Mouse (Mus musculus) E14TG2a.4 (cell line): ENCODE results near the gene Cwc25.
A peak's percentile ranks its signal among the peaks of the same experiment; 100 is the strongest.

Experiments used
- H3K27me3 ChIP-seq: 2 replicates; pipeline ENCODE4 v1.6.1; 2014; ENCODE audit warnings: low read length, control low read depth; ENCODE audit not compliant: insufficient read depth
- H3K36me3 ChIP-seq: 2 replicates; pipeline ENCODE4 v1.6.1; 2014; ENCODE audit warnings: low read length, control low read depth; ENCODE audit not compliant: insufficient read depth
- H3K4me1 ChIP-seq: replicated peaks from 2 replicates; pipeline ENCODE4 v1.6.1; 2014; ENCODE audit warnings: low read depth, low read length, control low read depth
- H3K4me3 ChIP-seq: replicated peaks from 2 replicates; pipeline ENCODE4 v1.5.1; 2014; ENCODE audit warnings: mild to moderate bottlenecking, low read length
- H3K9me3 ChIP-seq: 2 replicates; pipeline ENCODE4 v1.6.1; 2014; ENCODE audit warnings: low read length, control low read depth
- CTCF ChIP-seq: conservative IDR thresholded peaks from 2 replicates; pipeline ENCODE4 v1.5.1; 2014; ENCODE audit warnings: low read length
- NANOG ChIP-seq: IDR thresholded peaks from 2 replicates; pipeline ENCODE4 v1.6.1; 2014; ENCODE audit warnings: borderline replicate concordance, low read length, mixed read lengths
- POU5F1 ChIP-seq: IDR thresholded peaks from 2 replicates; pipeline ENCODE4 v1.6.1; 2014; ENCODE audit warnings: low read length, borderline replicate concordance

Gene Cwc25

GRCm38 (mm10) chr11:97702393-97702745 lies 64.0 kb downstream of the Cwc25 start:
- Histone ChIP-seq H3K4me1 (peaks cover 64% of the 10 kb centered on the region), H3K4me3 (peak overlapping the region; percentile 97), H3K36me3 (peaks cover 46% of the 10 kb centered on the region), H3K27me3 (peaks cover 14% of the 10 kb centered on the region), H3K9me3 (no peaks in the 10 kb centered on the region)
- TF ChIP-seq CTCF: no peak
- TF ChIP-seq NANOG: no peak
- TF ChIP-seq POU5F1: no peak

GRCm38 (mm10) chr11:97701581-97702392 lies 64.6 kb downstream of the Cwc25 start:
- no peak for TF ChIP-seq NANOG
- no peak for TF ChIP-seq POU5F1
- TF ChIP-seq CTCF: no peak
- no peaks in the 10 kb centered on the region for H3K9me3 ChIP-seq

DNA sequence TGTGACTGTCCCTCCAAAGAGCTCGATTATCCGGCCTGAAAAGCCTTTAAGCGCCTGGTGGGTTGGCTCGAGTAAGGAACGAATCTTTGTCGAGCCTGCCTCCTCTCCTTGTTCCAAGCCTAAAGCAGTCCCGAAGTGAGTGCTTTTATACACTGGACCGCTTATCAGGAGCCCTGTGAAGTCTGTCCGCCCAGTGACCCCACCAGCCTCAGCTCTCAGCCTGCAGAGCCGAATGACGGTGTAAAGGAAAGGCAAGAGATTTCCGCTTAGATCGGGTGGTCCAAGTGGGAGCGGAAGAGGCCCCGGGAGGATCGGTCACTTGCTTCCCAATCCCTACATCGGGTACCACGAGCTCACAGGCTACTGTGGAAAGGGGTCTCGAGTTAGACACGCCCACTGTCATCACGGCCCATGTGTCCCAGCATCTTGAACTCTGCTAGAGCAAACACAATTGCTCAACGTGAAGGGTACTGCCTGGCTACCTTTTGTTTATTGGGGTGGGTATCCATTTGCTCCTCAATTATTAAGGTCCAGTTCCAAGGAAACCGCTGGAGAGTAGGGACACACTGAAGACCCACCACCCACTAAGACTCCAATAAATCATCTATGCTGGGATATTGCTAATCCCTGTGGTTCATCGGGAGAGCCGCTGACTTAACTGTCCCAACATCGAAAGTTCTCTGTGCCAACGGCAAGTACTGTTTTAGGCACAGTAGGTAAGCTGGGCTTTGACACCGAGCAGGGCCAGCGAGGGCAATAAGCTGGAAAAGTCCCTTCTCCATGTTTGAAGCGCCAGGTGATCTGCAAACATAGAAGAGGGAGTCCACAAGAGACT lies 65.4 kb downstream of the Cwc25 start:
- H3K27me3 ChIP-seq: peaks cover 14% of the 10 kb centered on the region
- peaks cover 67% of the 10 kb centered on the region for H3K4me1 ChIP-seq
- no peak for TF ChIP-seq CTCF
- TF ChIP-seq POU5F1: no peak
- TF ChIP-seq NANOG: no peak
- peak overlapping the region; percentile 97 for H3K4me3 ChIP-seq
- peaks cover 32% of the 10 kb centered on the region for H3K36me3 ChIP-seq
- H3K9me3 ChIP-seq: no peaks in the 10 kb centered on the region

More at GRCm38 (mm10) chr11:97701581-97702392, 64.6 kb downstream of the Cwc25 start:
- Histone ChIP-seq H3K4me3 (peak overlapping the region; percentile 97), H3K4me1 (peaks cover 66% of the 10 kb centered on the region), H3K27me3 (peaks cover 14% of the 10 kb centered on the region), H3K36me3 (peaks cover 40% of the 10 kb centered on the region)

GRCm38 (mm10) chr11:97700003-97700745 lies 66.2 kb downstream of the Cwc25 start, which contains the start of gene Pcgf2:
Pcgf2 (minus strand) TSS chr11:97700497.
- peaks cover 14% of the 10 kb centered on the region for H3K27me3 ChIP-seq
- H3K9me3 ChIP-seq: no peaks in the 10 kb centered on the region
- H3K4me3 ChIP-seq: peak within 1 kb of the TSS; percentile 97
- peaks cover 31% of the 10 kb centered on the region for H3K36me3 ChIP-seq
- TF ChIP-seq POU5F1: no peak
- TF ChIP-seq CTCF: no peak
- no peak for TF ChIP-seq NANOG
- H3K4me1 ChIP-seq: peaks cover 70% of the 10 kb centered on the region

DNA sequence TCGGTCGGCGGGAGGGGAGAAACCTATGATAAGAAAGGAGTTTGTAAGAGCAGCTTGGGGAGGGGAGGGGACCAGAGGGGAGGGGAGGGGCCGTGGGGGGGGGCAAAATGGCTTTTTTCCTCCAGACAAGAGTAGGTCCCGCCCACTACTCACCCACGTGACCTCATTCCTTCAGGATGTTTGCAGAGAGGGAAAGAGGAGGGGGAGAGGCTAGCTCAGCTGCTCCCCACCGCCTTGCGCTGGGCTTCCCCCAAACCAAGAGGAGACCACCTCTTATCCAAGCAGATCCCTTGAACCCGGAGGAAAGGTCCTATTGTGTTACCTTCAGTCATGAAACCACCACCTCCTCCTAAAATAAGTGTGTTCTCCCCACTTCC lies 66.7 kb downstream of the Cwc25 start:
- Histone ChIP-seq H3K9me3 (no peaks in the 10 kb centered on the region), H3K36me3 (peaks cover 31% of the 10 kb centered on the region), H3K4me1 (peaks cover 70% of the 10 kb centered on the region), H3K27me3 (peaks cover 14% of the 10 kb centered on the region), H3K4me3 (peak overlapping the region; percentile 97)
- TF ChIP-seq CTCF (no peak), NANOG (no peak), POU5F1 (no peak)

- Histone ChIP-seq H3K36me3 (peaks cover 31% of the 10 kb centered on the region), H3K9me3 (no peaks in the 10 kb centered on the region), H3K4me1 (peaks cover 70% of the 10 kb centered on the region), H3K4me3 (peak overlapping the region; percentile 94), H3K27me3 (peaks cover 14% of the 10 kb centered on the region)
- TF ChIP-seq CTCF (peak; percentile 22), POU5F1 (no peak), NANOG (no peak)
These were observed 67.4 kb downstream of the Cwc25 start for GRCm38 (mm10) chr11:97698741-97699611.

DNA sequence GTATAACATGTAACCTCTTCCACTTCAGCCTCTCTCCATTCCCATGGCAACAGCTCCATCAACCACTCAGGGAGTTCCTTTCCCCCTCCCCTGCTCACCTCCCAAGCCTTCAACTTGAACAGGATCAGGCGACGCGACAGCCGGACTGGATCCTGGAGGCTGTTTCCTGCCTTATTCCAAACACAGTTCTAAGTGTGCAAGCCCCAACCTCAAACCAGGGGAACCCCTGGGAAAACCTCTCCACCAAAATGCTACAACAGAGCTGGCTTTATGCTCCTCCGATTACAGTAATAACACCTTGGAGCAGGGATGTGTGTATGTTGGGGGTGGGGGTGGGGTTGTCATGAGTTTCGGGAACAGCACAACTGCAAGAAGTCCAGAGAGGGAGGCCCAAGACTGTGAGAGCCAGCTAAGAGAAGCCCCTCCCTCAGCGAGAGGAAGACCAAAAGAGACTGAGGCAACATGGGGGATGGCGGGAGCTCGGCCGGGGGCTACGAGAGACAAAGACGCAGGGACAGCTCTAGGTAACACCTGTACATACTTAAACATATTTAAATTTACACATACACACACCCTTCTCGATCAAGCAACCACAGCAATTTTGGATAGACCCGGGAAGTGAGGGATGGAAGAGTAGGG lies 68.3 kb downstream of the Cwc25 start:
- no peak for TF ChIP-seq CTCF
- TF ChIP-seq POU5F1: no peak
- TF ChIP-seq NANOG: no peak
- Histone ChIP-seq H3K4me3 (peak overlapping the region; percentile 94), H3K36me3 (peaks cover 41% of the 10 kb centered on the region), H3K27me3 (peaks cover 14% of the 10 kb centered on the region), H3K4me1 (peaks cover 78% of the 10 kb centered on the region), H3K9me3 (no peaks in the 10 kb centered on the region)
